Mouse (Mus musculus): Measurements from ENCODE around the gene Nxph4. TPM values are rescaled to one million over a fixed set of nuclear protein-coding genes. Genes with fewer than 3 reads are reported as not detected.

Nxph4 gene
- polyA plus RNA-seq, 1 experiment from 2014 or later = 5.4 TPM

- 0 out of 2 replicates have a peak, but pooled peaks cover under 1% of the 10 kb centered on the region for H3K27me3 ChIP-seq (replicated peaks)
- peaks cover 63% of the 10 kb centered on the region for H3K36me3 ChIP-seq
- no peak overlapping the region for H3K4me3 ChIP-seq (replicated peaks)
- H3K4me1 ChIP-seq = no peaks in the 10 kb centered on the region
- no peaks in the 10 kb centered on the region for H3K9me3 ChIP-seq
- no peak overlapping the region for H3K4me2 ChIP-seq
- H3K27ac ChIP-seq = no peak overlapping the region
- no peak overlapping the region for H3K9ac ChIP-seq
- WGBS = 92% methylated on average over 13 of the region's 13 CpGs
- no peak for ATAC-seq (ENCODE audit: insufficient read depth, low FRiP score, low read depth)
Observed at GRCm38 (mm10) chr10:127542084-127542483, 7.7 kb upstream of the Nxph4 start.

- peaks cover 57% of the 10 kb centered on the region for H3K36me3 ChIP-seq
- peaks cover 5% of the 10 kb centered on the region; the same call in 1 of the 2 replicates for H3K27me3 ChIP-seq (replicated peaks)
- H3K4me3 ChIP-seq (replicated peaks) = no peak overlapping the region
- 95% methylated on average over 8 of the region's 8 CpGs for WGBS
- H3K27ac ChIP-seq = no peak overlapping the region
- no peak overlapping the region for H3K4me2 ChIP-seq
- no peaks in the 10 kb centered on the region for H3K4me1 ChIP-seq
- no peaks in the 10 kb centered on the region for H3K9me3 ChIP-seq
- ATAC-seq (ENCODE audit: insufficient read depth, low FRiP score, low read depth) = no peak
- no peak overlapping the region for H3K9ac ChIP-seq
Observed at GRCm38 (mm10) chr10:127541510-127541909, 7.2 kb upstream of the Nxph4 start.

- Histone ChIP-seq H3K4me3 (replicated peaks) (no peak overlapping the region), H3K9me3 (no peaks in the 10 kb centered on the region), H3K4me2 (no peak overlapping the region), H3K27ac (no peak overlapping the region), H3K9ac (no peak overlapping the region), H3K27me3 (replicated peaks) (peaks cover 40% of the 10 kb centered on the region), H3K36me3 (peaks cover 30% of the 10 kb centered on the region), H3K4me1 (peaks cover 20% of the 10 kb centered on the region)
- ATAC-seq (ENCODE audit: insufficient read depth, low FRiP score, low read depth) = no peak
- WGBS = 25% methylated on average over 7 of the region's 7 CpGs
Observed at GRCm38 (mm10) chr10:127537854-127538583, 3.7 kb upstream of the Nxph4 start.

DNA sequence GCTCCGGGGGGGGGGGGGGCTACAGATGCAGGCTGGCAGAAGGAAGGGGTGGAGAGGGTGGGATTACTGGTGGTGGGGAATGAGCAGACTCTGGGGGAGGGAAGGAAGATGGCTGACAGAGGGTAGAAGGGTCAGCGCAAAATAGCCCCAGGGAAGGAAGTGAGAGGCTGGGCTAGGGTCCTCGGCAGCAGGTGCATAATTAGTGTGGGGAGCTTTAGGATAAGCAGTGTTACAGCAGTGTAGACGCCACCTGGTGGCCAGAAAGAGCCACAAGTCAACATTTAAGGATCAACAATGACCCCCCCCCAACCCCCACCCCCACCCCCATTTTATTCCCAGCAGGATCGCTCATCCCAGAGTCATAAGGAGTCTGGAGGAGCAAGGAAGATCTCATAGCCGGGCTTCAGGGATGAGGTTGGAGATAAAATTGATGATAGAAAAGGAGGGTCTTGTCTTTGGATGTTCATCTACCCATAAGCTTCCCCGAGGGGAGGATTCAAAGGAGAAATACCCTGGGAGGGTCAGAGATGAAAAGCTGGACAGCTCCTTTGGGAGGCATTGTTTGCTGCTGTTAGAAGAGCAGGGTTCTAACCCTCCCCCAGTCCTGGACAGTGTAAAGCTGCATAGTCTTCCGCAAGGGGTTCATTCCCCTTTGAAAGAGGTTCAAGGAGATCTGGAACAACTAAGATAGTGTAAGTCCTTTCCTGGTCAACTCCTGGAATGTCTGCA lies 2.4 kb upstream of the Nxph4 start:
- Histone ChIP-seq H3K27ac (no peak overlapping the region), H3K9ac (no peak overlapping the region), H3K27me3 (replicated peaks) (peaks cover 52% of the 10 kb centered on the region), H3K36me3 (peaks cover 20% of the 10 kb centered on the region), H3K4me3 (replicated peaks) (no peak overlapping the region), H3K4me1 (peaks cover 20% of the 10 kb centered on the region), H3K9me3 (no peaks in the 10 kb centered on the region), H3K4me2 (no peak overlapping the region)
- ATAC-seq (ENCODE audit: insufficient read depth, low FRiP score, low read depth) = no peak
- WGBS = 11% methylated on average over 8 of the region's 8 CpGs

DNA sequence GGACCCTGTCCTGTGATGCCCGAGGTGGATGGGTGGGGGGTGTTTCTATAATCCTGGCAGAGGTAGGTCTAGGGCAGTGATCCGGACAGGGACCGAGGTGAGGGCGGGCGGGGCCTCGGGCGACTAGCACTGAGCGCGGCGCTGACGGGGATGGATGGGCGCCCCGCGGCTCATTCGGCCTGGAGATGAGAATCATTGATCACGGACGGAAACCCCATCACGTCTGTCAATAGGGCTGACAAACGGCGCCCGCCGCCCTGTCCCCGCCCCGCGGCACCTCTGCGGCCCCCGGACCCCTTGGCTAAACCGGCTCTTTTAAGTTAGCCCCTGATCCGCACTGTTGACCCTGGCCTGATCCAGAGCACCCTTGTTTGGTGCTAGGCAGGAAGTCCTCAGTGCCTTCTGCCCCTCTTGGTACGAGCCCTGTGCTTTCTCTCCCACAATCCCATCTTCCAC lies 598 bp upstream of the Nxph4 start:
- H3K9ac ChIP-seq = no peak overlapping the region
- WGBS = 2% methylated on average over 30 of the region's 30 CpGs

DNA sequence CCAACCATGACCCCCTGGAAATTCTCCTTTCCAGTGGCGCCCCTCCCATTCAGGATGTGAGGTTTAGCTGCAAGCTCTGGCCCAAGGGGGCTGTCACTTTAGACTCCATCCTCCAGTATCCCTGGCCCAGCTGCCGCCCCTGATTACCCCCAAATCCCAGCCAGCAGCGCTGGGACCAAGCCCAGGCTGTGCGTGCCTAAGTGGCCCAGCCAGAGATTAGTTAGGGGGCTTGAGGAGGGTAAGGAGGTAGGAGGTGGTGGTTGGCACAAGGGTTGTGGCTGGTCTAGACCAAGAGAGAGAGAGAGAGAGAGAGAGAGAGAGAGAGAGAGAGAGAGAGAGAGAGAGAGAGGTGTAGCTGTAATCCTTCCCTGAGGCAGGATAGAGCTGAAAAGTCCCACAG lies 2.8 kb downstream of the Nxph4 start:
- Histone ChIP-seq H3K9ac (no peak overlapping the region), H3K4me1 (peaks cover 31% of the 10 kb centered on the region), H3K4me2 (no peak overlapping the region), H3K4me3 (replicated peaks) (no peak overlapping the region), H3K27ac (no peak overlapping the region), H3K9me3 (no peaks in the 10 kb centered on the region), H3K27me3 (replicated peaks) (peaks cover 99% of the 10 kb centered on the region), H3K36me3 (no peaks in the 10 kb centered on the region)
- no peak for ATAC-seq (ENCODE audit: insufficient read depth, low FRiP score, low read depth)
- WGBS = 2% methylated on average over 4 of the region's 4 CpGs

More for the DNA sequence above, 598 bp upstream of the Nxph4 start:
- Histone ChIP-seq H3K4me1 (peaks cover 24% of the 10 kb centered on the region), H3K27ac (no peak overlapping the region), H3K36me3 (peaks cover 9% of the 10 kb centered on the region; the same call in 1 of the 2 replicates), H3K4me2 (peak overlapping the region; percentile 96), H3K27me3 (replicated peaks) (peaks cover 70% of the 10 kb centered on the region), H3K4me3 (replicated peaks) (peak overlapping the region; percentile 43), H3K9me3 (no peaks in the 10 kb centered on the region)
- ATAC-seq (ENCODE audit: insufficient read depth, low FRiP score, low read depth) = peak; percentile 15; the same call in 1 of the 2 replicates

- ATAC-seq (ENCODE audit: insufficient read depth, low FRiP score, low read depth) = no peak
- Histone ChIP-seq H3K9ac (no peak overlapping the region), H3K27me3 (replicated peaks) (peaks cover 99% of the 10 kb centered on the region), H3K36me3 (no peaks in the 10 kb centered on the region), H3K4me2 (no peak overlapping the region), H3K4me3 (replicated peaks) (no peak overlapping the region), H3K9me3 (no peaks in the 10 kb centered on the region), H3K27ac (no peak overlapping the region), H3K4me1 (peaks cover 37% of the 10 kb centered on the region)
- 2% methylated on average over 22 of the region's 25 CpGs for WGBS
Observed at GRCm38 (mm10) chr10:127530945-127531344, 3.4 kb downstream of the Nxph4 start.

GRCm38 (mm10) chr10:127527481-127527880 lies 6.9 kb downstream of the Nxph4 start:
- Histone ChIP-seq H3K9ac (no peak overlapping the region), H3K4me2 (no peak overlapping the region), H3K4me3 (replicated peaks) (no peak overlapping the region), H3K9me3 (no peaks in the 10 kb centered on the region), H3K4me1 (peaks cover 30% of the 10 kb centered on the region), H3K36me3 (no peaks in the 10 kb centered on the region), H3K27ac (no peak overlapping the region), H3K27me3 (replicated peaks) (peaks cover 86% of the 10 kb centered on the region)
- ATAC-seq (ENCODE audit: insufficient read depth, low FRiP score, low read depth) = no peak
- 7% methylated on average over 17 of the region's 17 CpGs for WGBS

- under 1% methylated on average over 26 of the region's 26 CpGs for WGBS
- Histone ChIP-seq H3K36me3 (no peaks in the 10 kb centered on the region), H3K27ac (no peak overlapping the region), H3K4me3 (replicated peaks) (peak overlapping the region; percentile 34), H3K9ac (0 out of 2 replicates have a peak overlapping the region, but pooled peaks have one; percentile 19), H3K4me1 (peaks cover 33% of the 10 kb centered on the region), H3K4me2 (peak overlapping the region; percentile 62), H3K27me3 (replicated peaks) (peaks cover 78% of the 10 kb centered on the region), H3K9me3 (no peaks in the 10 kb centered on the region)
- ATAC-seq (ENCODE audit: insufficient read depth, low FRiP score, low read depth) = no peak
Observed at GRCm38 (mm10) chr10:127526681-127527080, 7.7 kb downstream of the Nxph4 start.

DNA sequence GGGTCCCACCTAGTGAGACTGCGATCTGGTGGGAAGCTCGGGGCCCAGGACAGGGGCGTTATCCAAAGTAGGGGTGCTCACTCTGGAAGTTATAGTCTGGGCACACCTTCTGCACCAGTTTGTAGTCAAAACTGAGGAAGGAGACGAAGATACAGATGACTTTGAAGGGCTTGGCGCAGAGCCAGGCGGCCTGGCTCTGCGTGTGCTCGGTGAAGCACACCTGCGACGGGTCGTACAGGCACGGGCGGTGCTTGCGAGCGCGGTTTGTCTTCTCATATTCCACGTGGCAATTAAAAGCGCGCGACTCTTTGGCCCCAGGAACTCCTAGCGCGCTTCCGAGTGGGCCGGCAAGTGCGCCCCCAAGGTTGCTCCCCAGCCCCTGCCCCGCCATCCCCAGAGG lies 8.3 kb downstream of the Nxph4 start:
- no peak for ATAC-seq (ENCODE audit: insufficient read depth, low FRiP score, low read depth)
- Histone ChIP-seq H3K36me3 (no peaks in the 10 kb centered on the region), H3K9me3 (no peaks in the 10 kb centered on the region), H3K9ac (no peak overlapping the region), H3K4me1 (peaks cover 39% of the 10 kb centered on the region), H3K4me3 (replicated peaks) (peak overlapping the region; percentile 34), H3K27ac (no peak overlapping the region), H3K27me3 (replicated peaks) (peaks cover 71% of the 10 kb centered on the region), H3K4me2 (peak overlapping the region; percentile 62)
- 2% methylated on average over 26 of the region's 26 CpGs for WGBS

DNA sequence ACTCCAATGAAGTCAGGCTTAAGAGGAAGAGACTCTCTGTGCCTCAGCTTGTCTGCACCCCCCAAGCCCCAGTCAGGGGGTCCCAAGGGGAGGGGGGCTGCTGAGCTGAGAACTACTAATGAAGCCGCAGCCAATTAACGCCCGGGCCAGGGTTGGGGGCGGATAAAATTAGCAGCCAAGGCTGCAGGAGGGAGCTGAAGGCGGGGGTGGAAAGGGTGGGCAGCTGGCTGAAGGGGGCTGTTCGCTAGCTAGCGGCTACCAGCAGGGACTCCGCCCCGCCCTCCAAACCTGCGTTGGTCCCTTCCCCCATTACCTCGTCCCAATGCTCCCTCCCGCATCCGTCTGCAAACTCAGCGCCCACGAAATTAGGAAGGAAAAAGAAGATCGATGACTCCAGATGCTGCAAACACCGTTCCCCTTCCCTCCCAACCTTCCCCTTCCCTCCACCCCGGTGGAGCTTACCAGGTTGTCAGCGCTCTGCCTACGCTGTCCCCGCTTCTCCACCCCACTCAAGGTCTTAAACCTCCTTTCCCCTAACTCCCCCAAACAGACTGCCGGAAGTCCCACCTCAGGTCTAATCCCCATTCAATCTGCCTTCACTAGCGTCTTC lies 9.6 kb downstream of the Nxph4 start:
- no peak overlapping the region for H3K4me2 ChIP-seq
- H3K27me3 ChIP-seq (replicated peaks) = peaks cover 58% of the 10 kb centered on the region
- H3K4me3 ChIP-seq (replicated peaks) = no peak overlapping the region
- H3K4me1 ChIP-seq = peaks cover 43% of the 10 kb centered on the region
- H3K9ac ChIP-seq = no peak overlapping the region
- H3K27ac ChIP-seq = no peak overlapping the region
- WGBS = 3% methylated on average over 23 of the region's 23 CpGs
- H3K36me3 ChIP-seq = peaks cover 8% of the 10 kb centered on the region
- ATAC-seq (ENCODE audit: insufficient read depth, low FRiP score, low read depth) = no peak
- no peaks in the 10 kb centered on the region for H3K9me3 ChIP-seq

Measured in stomach, embryonic 15.5 days (tissue).